Mouse (Mus musculus) urinary bladder, adult 2 months (tissue): Measurements from ENCODE around the gene Ctnna3. TPM values are rescaled to one million over a fixed set of nuclear protein-coding genes. Genes with fewer than 3 reads are reported as not detected.
"Not testable (repeated sequence)": the region's sequence is repeated elsewhere in the genome, so short reads cannot be mapped to it uniquely, and the experiment has no call there.

ENCODE experiments used
- DNase-seq: peaks from one replicate; pipeline ENCODE4 v3.0.0; 2022; ENCODE audit warnings: low spot score
- polyA plus RNA-seq: library from polyadenylated mRNA; depleted of rRNA; stranded (reverse); fragments of >200 nt; gene quantifications from 2 replicates; pipeline ENCODE4 v1.2.3, GENCODE M21; 2012

Ctnna3 gene
- polyA plus RNA-seq, 1 experiment: 0.48 TPM

DNA sequence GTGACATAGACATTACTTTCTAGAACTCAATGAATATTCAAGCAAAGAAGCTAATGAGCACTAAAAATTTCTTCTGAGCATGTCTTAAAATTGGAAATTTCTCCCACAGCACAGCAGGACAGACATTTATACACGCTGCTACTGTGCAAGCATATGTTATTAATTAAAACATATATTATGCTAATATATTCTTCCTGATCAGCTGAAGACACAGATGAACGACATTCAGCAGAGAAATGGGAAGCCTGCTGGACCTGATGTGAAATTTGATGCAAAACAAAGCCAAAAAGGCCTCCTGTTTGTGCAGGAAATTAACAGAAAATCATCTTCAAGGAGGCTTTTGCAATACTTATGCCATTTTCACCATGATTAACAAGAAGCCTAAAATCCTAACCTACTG, 1114.5 kb downstream of the Ctnna3 start:
- no peak for DNase-seq

DNA sequence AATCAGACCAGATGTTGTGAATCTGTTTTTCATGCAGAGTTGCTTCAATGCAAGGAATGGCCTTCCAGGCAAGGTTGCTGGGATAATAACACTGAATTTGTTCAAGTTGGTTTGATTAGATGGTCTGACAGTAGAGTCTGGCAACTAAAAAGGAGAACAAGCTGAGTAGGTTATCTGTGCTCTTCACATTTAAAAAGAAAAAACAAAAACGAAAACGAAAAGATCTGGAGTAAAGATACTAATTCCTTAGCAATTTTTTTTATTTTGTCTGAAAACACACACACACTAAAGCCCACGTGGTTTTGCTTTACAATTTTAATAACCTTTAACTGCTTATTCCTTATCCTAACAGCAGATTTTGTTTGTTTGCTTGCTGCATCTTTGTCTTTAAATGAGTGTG, 1141.4 kb downstream of the Ctnna3 start:
- no peak for DNase-seq

DNA sequence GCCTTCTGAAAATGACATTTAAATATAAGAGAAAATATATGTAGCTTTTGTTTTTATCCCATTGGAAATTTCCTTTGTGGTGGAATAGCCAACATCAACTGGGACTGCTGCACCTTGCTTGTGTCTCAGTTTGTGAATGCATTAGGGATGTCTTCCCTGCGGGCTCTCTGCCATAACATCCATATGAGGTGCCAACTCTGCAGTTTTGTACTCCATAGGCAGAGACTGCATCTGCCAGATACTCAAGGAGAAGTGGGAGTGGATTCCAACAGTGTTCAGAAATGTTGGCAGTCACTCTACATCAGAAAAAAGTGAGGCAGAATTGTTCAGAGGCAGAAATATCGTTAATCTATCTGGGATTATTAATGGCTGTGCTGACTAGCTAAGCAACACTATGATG, 1158.2 kb downstream of the Ctnna3 start:
- DNase-seq: no peak

DNA sequence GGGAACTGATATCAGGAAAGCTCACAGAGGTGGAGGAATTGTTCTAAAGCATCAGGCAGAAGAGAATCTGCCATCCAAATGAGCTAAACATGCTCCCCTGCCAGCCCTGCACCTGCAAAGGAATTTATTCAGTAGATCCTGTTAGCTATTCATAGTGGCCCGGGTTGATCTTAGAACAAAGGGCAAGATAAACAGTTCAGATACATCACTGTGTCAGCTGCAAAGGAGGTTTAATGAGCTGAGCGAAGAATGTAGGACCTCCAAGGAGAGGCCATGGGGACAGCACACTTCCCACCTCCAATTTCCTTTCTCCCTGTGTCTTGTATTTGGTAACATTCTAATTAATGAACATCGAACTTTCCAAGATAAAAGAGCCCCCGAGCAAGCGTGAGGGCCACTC, 1206.9 kb downstream of the Ctnna3 start:
- DNase-seq: no peak

DNA sequence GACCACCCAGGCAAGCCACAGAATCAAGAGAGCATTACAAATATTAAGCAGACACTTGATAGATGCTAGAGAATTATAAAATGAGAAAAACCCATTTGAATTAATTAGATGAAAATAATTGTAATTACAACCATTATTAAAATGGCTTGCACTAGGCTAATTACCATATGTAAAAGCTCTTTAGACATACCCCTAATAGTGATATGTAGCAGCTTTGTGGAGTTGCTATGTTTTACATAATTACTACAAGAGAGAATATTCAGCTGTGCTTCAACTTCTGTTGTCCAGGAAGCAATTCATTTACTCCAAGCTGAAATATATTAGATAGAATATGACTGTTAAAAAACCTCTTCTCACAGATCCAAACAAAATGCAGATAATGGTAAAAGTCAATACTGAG, 1209.2 kb downstream of the Ctnna3 start:
- DNase-seq: no peak

DNA sequence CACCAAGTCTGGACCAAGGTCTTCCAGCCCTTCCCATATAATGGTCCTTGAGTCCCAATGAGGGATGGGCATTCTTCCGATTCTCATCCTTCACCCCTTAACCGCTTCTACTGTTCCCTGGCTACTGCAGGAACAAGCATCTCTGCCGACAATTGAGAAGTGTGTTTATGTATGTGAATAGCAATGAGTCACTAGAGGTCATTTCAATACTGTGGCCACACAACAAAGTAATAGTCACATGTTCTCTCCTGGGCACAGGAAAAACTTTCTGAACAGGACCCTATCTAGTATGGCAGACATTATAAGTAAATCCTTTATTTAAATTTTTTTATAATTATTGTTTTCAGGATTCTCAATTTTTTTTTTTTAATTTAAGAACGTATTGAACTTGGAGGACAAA, 1211.2 kb downstream of the Ctnna3 start:
- DNase-seq: no peak

DNA sequence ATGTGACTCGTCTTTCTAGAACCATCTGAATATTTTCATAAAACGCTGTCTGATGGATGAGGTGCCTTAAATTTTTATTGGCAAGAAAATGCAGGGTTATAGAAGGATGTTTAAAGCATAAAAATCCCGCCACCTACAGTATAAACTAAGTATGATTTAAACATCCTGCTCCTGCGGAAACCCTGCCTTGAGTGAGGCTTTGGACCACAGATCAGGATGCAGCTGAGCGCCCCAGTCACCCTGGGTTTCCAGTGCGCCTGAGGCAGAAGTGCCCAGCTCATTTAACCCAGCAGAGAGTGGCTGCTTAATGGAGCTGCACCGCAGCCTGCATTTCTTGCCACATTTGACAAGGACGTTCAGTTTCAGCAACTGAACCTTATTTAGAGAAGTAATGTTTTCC, 1211.7 kb downstream of the Ctnna3 start:
- no peak for DNase-seq

DNA sequence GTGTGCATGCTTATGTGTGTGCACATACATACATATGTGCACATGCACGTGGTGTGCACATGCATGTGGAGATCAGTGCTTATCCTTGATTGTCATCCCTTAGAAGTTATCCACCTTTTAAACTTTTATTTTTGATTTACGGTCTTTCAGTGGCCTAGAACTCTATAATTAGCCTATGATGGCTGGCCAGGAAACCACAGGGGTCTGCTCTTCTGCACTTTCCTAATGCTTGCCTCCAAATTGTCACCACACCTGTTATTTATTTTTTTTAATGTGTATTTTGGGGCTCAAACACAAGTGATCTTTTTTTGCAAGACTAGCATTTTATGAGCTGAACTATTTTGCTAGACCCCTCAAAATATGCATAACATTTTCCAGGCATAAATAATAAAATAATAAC, 1214.1 kb downstream of the Ctnna3 start:
- no peak for DNase-seq

DNA sequence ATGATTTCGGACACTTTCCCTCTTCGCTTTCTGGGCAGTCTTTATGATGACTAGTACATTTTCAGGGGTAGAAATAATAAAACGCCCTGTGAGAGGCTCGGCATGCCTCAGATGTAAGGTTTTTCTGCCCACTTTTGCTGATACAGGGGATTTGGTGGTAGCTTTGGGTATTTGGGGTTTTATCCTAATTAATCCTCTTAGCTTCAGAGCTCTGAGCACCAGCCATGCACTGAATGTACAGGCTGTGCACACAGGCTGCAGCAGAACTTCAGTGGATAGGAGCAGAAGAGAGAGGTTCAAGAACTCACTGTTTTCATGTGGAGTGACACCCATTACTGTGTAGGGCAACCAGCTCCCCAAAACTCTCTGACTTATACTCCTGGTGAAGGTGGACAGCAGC, 1231.3 kb downstream of the Ctnna3 start:
- DNase-seq: no peak

DNA sequence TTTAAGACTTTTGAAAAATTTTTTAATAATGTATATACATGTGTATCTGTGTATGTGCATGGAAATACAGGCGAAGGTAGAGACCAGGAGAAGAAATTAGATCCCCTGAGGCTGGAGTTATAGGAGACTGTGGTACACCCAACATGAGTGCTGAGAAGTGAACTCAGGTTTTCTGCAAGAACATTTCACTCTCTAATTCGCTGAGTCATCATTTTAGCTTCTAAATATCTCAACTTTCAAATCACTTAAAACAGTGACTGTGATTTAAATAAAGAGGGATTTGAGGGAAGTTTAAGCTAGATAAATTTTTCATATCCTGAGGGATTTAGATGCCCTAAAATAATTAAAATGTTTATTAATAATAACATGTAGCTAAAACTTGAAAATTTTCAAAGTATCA, 1241.6 kb downstream of the Ctnna3 start:
- DNase-seq: no peak

DNA sequence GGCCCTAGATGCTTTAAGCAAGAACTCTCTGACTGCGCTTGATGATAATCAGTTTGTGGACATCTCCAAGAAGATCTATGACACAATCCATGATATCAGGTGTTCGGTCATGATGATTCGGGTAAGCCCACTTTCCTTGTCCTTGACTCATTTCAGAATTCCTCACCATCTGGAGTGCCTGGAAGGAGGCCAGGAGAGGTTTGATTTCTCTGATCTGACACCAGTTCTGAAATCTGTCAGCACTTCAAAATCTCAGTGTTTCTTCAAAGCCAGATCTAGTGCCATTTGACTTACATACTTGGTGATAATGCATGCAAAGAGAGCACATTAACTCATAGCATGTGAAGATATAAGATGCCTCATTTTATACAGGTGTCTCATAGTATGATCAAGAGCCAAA, 1245.9 kb downstream of the Ctnna3 start:
- no peak for DNase-seq

DNA sequence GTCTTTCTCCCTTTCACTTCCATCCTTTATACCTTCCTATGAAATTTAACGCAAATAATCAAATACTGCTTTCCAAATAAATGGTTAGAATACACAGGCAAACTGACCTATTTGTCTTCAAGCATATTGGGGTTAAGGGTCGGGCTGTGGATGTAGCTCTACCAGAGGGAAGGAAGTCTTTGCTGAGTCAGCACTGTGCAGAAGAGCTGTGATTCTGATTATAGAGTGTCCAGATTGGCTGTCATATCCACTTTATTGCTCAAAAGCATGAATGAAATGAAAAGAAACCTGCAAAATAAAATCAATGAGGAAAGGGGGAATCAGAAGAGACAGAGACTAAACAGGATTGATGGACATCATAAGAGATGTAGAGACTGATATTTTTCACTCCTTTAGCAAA, 1280.1 kb downstream of the Ctnna3 start:
- no peak for DNase-seq

DNA sequence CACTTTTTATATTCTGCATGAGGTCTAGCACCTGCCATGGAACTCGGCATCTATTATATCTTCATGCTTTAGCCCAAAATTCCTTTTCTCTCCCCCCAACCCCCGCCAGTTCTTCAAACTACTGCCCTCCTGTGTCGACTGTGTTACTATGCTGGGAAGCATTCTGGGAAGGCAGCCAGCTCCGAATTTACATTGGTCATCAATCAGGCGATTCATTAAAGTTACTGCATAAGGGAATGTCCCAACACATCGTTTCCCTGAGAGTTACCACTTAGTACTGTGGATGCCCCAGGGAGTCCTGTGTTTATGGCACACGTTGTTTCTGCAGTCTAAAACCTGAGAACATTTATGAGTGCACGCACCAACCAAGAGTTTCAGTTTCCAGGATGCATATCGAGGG, 1288.1 kb downstream of the Ctnna3 start:
- DNase-seq: no peak

DNA sequence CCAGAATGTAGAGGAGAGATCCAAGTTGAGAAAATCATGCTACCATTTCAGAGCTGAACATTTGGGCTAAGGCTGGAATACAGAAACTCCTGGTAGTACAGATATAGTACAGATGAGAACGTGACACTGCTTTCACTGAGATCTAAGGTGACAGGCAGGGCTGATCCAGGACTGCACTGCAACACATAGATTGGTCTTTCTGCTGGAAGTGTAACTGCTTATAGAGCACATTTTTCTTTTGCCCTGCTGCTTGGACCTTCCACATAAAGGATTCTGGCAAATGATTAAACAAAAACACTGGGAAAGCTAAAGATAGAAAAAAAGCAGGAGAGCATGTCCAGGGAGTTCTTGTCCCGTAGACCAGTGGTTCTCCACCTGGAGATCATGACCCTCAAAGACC, 1305.8 kb downstream of the Ctnna3 start:
- DNase-seq: no peak

DNA sequence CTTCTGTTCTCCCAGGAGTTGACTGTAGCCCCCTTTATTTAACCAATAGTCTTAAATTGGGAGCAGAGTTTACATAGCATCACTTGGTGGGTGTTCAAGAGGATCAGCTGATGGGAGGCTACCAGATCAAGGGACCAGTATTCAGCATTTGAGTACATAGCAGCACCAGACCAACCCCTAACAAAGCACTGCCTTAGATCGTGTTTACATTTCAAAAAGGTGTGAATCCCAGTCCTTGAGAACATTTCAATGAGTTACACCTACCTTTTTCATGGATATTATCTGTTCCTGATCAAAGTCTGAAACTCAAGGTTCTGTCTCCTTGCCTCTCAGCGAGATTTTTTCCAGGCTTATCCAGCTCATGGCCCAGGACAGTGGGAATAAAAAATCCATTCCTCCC, 1306.7 kb downstream of the Ctnna3 start:
- DNase-seq: no peak

DNA sequence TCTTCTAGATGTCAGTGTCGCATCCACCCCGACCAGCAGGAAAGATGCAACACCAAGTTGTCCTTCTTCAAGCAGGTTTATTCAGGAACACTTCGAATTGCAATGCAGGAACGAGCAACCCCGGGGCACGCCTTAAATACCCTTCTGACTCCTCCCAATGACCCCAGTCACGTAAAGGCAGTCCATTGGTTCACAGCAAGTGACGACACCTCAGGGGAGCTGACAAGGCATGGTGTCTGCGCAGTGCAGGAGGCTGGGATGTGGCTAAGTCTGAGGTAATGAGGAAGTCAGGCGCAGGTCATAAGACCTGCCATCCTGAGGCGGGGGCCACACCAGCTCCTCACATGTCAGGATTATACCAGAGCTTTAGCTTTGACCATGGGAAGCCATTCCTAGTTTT, 1311.8 kb downstream of the Ctnna3 start:
- not testable (repeated sequence) for DNase-seq

DNA sequence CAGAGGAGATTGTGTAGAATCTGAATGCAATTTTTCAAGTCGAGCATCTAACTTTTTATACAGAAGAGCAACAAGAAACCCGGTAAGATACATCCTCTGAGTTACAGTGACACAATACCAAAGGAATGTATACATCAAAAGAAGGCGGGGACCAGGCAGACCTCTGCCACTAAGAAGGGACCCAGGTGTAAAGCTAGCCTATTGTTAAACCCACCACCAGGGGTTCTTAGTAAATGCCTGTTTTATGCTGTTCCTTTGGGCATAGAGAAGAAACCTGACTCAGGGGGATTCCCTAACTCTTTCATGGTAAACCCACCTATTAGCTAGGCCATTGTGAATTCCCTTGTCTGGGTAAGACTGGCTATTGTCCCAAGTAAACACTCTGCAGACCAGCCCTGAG, 1314.2 kb downstream of the Ctnna3 start:
- not testable (repeated sequence) for DNase-seq

DNA sequence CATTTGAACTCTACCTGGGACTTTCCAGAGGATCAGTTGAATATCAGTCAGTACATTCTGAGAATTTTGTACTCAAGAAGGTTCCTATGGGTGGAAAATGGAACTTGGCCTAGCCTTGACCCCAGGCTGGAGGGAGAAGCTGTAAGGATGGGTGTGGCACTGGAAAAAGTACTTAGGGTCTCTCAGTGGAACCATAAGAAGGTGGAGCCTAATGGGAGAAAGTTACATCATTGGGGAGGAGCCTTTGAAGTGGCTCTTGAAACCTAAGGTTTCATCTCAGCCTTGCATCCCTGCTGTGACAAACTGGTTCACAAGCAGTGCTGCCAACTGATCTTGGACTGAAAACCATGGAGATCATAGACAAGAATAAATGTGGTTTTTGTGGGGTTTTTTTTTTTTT, 1318.8 kb downstream of the Ctnna3 start:
- DNase-seq: no peak

DNA sequence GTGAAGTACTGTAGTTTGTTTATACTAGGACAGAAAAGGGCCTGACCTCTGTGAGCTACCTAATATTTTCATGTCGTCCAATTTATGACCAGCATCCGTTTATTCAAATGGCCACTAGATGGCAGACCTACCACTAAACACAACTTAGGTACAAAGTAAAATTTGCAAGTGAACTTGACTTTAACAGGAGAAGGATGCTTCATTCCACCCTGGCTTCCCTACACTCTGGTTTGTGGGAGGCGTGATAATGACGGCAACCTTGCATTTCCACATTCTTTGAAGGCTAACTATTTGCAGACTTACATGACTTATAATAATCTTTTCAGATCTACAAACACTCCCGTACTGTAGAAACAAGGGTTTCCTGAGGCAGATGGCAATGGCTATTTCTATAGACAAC, 1320.9 kb downstream of the Ctnna3 start:
- DNase-seq: no peak

DNA sequence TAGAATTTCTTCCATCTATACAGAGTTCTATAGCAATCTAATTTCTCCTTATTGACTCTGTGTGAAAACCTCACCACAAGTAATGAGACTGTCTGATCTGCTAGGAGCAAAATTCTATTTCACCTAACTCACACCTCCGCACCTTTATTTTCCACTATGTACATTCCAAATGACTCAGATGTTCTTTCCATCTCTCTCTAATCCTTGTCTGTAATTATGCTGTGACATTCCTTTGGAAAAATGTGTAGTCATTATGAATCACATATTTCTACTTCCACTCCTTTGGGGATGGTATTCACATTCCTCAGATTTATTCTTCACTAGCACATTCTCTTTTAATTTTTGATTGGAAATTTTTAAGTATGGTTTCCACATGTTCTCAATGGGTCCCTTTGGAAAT, 1406.4 kb downstream of the Ctnna3 start:
- DNase-seq: no peak

DNA sequence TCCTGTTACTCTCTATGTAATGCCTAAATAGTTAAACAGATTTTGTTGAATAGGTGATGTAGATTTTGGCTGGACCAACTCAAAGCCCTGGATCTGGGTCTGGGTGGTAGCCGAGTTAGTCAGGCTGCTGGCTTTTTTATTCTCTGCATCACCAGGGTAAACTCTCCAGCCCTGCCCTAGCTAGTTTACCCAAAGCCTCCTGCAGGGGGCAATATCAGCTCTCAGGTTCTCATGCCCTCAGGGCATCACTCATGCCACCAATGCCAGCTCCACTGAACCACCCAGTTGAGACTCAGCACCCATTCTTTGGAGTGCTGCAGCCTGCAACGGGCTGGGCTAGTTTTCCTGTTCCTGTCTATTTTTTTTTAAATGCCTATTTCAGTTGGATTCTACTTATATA, 1431.5 kb downstream of the Ctnna3 start:
- no peak for DNase-seq

DNA sequence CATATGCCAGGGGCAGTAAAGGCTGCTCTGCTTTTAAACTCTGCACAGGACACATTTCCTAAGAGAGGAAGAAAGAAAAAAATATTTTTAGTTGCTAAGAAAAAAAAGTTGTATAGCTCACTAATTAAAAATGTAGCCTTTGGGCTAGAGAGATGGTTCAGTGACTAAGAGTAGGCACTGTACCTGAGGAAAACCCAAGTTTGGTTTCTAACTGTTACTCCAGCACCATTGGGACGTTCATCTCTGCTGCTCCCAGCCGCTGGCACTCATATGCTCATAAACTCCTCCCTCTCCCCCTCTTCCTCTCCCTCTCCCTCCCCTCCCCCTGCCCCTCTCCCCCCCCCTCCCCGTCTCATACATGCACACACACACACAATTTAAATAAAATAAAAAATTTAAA, 1441.0 kb downstream of the Ctnna3 start:
- DNase-seq: no peak

DNA sequence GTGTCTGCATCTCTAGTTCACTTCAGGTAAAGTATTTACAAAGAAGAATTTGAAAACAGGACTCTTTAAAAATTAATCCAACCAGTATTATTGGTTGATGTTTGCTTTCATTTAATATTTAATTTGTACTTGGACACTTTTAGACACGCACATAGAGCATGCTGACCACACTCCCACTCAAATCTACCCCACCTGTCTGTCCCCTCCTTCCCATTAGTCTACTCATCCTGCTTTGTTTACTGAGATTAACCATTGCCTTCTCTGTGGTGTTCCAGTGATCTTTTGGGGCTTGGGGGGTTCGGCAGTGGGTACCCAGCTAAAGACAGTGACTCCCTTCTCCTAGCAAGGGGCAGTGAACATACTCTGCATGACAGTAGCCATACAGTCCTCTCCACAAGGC, 1446.6 kb downstream of the Ctnna3 start:
- DNase-seq: no peak

DNA sequence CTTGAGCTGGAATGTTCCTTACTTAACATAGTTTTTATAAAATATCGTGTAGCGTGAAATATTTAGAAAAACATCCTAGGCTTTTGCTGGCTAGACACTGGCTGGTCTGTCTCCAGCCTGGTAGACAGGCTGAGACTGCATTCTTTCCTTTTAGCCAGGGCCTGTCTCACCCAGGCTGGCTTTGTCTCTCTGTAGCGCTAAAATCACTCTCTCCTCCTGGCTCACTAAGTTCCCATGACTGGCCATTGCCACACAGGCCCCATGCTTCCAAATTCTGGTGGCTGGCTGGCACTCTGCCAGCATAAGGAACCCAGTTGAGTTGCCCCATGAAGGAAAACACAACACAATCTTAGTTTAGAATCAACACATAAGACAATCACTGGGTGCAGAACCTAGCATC, 1450.0 kb downstream of the Ctnna3 start:
- DNase-seq: no peak

DNA sequence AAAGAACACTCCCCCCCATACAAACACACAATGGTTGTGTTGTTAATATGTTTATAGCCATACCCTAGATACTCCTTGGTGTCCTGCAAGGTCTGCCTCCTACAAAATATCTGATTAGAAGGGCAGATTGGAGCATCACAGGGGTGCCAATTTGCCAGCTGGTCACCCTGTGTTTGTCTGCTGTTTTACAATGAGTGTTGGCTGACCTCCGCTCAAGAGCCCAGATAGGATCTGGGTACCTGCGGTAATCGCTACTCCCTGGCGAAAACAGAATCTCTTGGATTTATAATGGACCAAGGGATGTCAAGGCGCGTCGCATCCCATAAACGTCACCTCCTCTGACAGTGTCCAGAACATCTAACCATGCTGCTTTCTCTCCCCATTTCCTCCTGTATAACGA, 1457.0 kb downstream of the Ctnna3 start:
- DNase-seq: no peak
